Mouse (Mus musculus): Measurements from ENCODE around the gene Ercc6. TPM values are rescaled to one million over a fixed set of nuclear protein-coding genes. Genes with fewer than 3 reads are reported as not detected.

Ercc6 gene
- polyA plus RNA-seq, 1 experiment from 2014 or later = 16.0 TPM

DNA sequence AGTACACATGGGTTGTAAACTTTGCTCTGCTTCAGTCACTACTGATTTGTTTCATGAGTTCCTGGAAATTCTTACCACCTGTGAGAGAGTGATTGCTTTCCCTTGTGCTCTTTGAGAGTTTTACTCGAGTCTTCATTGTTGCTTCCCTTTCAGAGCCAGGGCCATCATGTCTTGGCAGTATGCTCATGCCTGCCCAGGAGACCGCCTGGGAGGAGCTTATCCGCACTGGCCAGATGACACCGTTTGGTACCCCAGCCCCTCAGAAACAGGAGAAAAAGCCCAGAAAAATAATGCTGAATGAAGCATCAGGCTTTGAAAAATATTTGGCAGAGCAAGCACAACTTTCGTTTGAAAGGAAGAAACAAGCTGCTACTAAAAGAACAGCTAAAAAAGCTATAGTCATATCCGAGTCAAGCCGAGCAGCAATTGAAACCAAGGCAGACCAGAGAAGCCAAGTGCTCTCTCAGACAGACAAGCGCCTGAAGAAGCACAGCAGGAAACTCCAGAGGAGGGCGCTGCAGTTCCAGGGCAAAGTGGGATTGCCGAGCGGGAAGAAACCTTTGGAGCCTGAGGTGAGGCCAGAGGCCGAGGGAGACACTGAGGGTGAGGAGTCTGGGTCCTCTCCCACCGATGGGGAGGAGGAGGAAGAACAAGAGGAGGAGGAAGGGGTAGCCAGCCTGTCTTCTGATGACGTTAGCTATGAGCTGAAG, 12.8 kb downstream of the Ercc6 start:
- H3K36me3 ChIP-seq (ENCODE audit: control insufficient read depth, insufficient read depth, low read length) = peaks cover 46% of the 10 kb centered on the region
- no peak overlapping the region for H3K27ac ChIP-seq (ENCODE audit: low read depth)
- H3K4me1 ChIP-seq (replicated peaks; ENCODE audit: control insufficient read depth, insufficient read depth, low read length) = no peaks in the 10 kb centered on the region
- H3K27me3 ChIP-seq (replicated peaks; ENCODE audit: control insufficient read depth, insufficient read depth, low read length) = no peaks in the 10 kb centered on the region
- H3K9ac ChIP-seq (ENCODE audit: low read length) = no peak overlapping the region
- no peak overlapping the region for H3K4me2 ChIP-seq (ENCODE audit: low read length)
- no peak for ATAC-seq (replicated peaks; ENCODE audit: low FRiP score, low TSS enrichment, low read depth)
- no peaks in the 10 kb centered on the region for H3K9me3 ChIP-seq (ENCODE audit: control insufficient read depth, low read length)
- WGBS = 77% methylated on average over 14 of the region's 14 CpGs
- H3K4me3 ChIP-seq (ENCODE audit: low read depth, low read length) = no peak overlapping the region
- DNase-seq (ENCODE audit: low spot score) = no peak

DNA sequence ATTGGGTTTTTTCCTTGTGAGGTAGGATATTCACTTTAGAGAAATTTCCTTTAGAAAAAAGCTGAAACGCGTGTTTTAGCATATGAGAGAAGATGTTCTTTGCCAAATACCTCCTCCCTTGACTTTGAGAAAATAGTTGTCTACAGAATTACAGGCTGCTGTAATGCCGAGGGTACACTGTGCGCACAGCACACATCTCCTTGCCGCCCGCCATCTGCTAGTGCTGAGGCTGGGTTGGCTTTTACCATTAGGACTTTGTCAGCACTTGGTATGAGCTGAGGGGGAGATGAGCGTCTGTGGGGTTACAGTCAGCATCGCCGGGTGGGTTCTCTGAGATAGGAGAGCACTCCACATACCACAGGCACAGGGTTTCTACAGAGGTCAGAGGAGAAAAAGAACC, 13.9 kb downstream of the Ercc6 start:
- Histone ChIP-seq H3K9me3 (ENCODE audit: control insufficient read depth, low read length) (no peaks in the 10 kb centered on the region), H3K27ac (ENCODE audit: low read depth) (no peak overlapping the region), H3K4me3 (ENCODE audit: low read depth, low read length) (no peak overlapping the region), H3K4me2 (ENCODE audit: low read length) (no peak overlapping the region), H3K9ac (ENCODE audit: low read length) (no peak overlapping the region), H3K36me3 (ENCODE audit: control insufficient read depth, insufficient read depth, low read length) (peaks cover 35% of the 10 kb centered on the region), H3K4me1 (replicated peaks; ENCODE audit: control insufficient read depth, insufficient read depth, low read length) (no peaks in the 10 kb centered on the region), H3K27me3 (replicated peaks; ENCODE audit: control insufficient read depth, insufficient read depth, low read length) (no peaks in the 10 kb centered on the region)
- DNase-seq (ENCODE audit: low spot score) = no peak
- no peak for ATAC-seq (replicated peaks; ENCODE audit: low FRiP score, low TSS enrichment, low read depth)
- WGBS = 90% methylated on average over 9 of the region's 9 CpGs

DNA sequence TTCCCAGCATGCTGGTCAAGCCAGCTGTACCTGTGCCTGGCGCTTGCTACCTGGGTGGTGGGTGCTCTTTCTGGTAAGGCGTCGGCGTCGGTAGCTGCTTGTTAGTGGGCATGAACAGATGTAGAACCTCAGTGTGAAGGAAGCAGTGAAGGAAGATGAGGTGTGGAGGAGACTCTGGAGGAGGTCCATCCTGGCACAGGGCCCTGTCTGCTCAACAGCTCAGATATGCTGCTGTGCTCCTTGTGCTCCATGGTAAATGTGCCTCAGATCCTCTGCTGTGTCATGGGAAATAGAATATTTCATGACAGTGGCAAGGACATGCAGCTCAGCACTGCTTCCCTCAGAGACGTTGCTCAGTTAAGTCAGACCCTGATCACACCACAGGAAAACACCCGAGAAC, 15.7 kb downstream of the Ercc6 start:
- DNase-seq (ENCODE audit: low spot score) (no peak), ATAC-seq (replicated peaks; ENCODE audit: low FRiP score, low TSS enrichment, low read depth) (no peak)
- Histone ChIP-seq H3K9ac (ENCODE audit: low read length) (no peak overlapping the region), H3K4me3 (ENCODE audit: low read depth, low read length) (no peak overlapping the region), H3K4me2 (ENCODE audit: low read length) (no peak overlapping the region), H3K9me3 (ENCODE audit: control insufficient read depth, low read length) (no peaks in the 10 kb centered on the region), H3K27me3 (replicated peaks; ENCODE audit: control insufficient read depth, insufficient read depth, low read length) (no peaks in the 10 kb centered on the region), H3K36me3 (ENCODE audit: control insufficient read depth, insufficient read depth, low read length) (peaks cover 35% of the 10 kb centered on the region), H3K4me1 (replicated peaks; ENCODE audit: control insufficient read depth, insufficient read depth, low read length) (no peaks in the 10 kb centered on the region), H3K27ac (ENCODE audit: low read depth) (no peak overlapping the region)
- WGBS = 89% methylated on average over 7 of the region's 7 CpGs

DNA sequence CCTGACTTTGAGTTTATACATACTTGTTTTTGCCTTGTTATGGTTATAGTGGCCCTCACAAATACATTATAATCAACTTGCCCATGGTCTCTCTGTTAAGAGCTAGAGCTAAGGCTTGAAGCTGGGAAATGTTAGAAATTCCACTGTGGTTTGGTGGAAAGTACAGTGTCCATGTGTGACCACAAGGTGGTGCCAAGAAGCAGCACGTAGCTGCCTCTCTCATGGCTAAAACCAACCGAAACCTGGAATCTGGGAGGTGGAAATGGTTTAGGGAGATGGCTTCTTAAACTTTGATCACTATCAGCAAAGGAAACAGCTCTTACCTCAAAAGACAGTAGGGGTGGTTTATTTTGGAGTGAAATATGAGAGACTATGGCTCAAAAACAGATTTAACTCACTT, 17.6 kb downstream of the Ercc6 start:
- H3K9me3 ChIP-seq (ENCODE audit: control insufficient read depth, low read length) = no peaks in the 10 kb centered on the region
- no peak overlapping the region for H3K4me2 ChIP-seq (ENCODE audit: low read length)
- no peaks in the 10 kb centered on the region for H3K4me1 ChIP-seq (replicated peaks; ENCODE audit: control insufficient read depth, insufficient read depth, low read length)
- DNase-seq (ENCODE audit: low spot score) (no peak), ATAC-seq (replicated peaks; ENCODE audit: low FRiP score, low TSS enrichment, low read depth) (no peak)
- H3K9ac ChIP-seq (ENCODE audit: low read length) = no peak overlapping the region
- no peak overlapping the region for H3K27ac ChIP-seq (ENCODE audit: low read depth)
- H3K4me3 ChIP-seq (ENCODE audit: low read depth, low read length) = no peak overlapping the region
- WGBS = 7% methylated on average over 2 of the region's 2 CpGs
- peaks cover 45% of the 10 kb centered on the region for H3K36me3 ChIP-seq (ENCODE audit: control insufficient read depth, insufficient read depth, low read length)
- H3K27me3 ChIP-seq (replicated peaks; ENCODE audit: control insufficient read depth, insufficient read depth, low read length) = no peaks in the 10 kb centered on the region

DNA sequence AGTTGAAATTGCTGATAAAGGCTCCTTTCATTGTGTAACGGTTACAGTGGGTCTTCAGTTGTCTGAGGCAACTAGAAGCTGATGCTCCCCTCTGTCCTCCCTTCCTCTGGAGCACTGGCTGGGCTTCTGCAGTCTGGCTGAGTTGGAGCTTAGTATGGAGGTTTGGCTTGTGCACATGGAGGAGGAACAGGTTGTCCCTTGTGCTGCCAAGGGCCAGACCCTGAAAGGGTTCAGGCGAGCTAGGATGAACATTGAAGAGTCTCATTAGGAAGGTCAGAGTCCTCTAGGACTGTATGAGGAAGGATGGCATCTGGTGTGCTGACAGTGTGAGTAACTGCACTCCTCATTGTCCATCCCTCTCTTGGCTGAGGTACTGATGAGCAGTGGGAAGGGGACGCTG, 18.1 kb downstream of the Ercc6 start:
- ATAC-seq (replicated peaks; ENCODE audit: low FRiP score, low TSS enrichment, low read depth) (no peak), DNase-seq (ENCODE audit: low spot score) (no peak)
- Histone ChIP-seq H3K4me1 (replicated peaks; ENCODE audit: control insufficient read depth, insufficient read depth, low read length) (no peaks in the 10 kb centered on the region), H3K4me2 (ENCODE audit: low read length) (no peak overlapping the region), H3K9ac (ENCODE audit: low read length) (no peak overlapping the region), H3K4me3 (ENCODE audit: low read depth, low read length) (no peak overlapping the region), H3K9me3 (ENCODE audit: control insufficient read depth, low read length) (no peaks in the 10 kb centered on the region), H3K36me3 (ENCODE audit: control insufficient read depth, insufficient read depth, low read length) (peaks cover 40% of the 10 kb centered on the region), H3K27ac (ENCODE audit: low read depth) (no peak overlapping the region), H3K27me3 (replicated peaks; ENCODE audit: control insufficient read depth, insufficient read depth, low read length) (no peaks in the 10 kb centered on the region)
- WGBS = 89% methylated on average over 3 of the region's 3 CpGs

DNA sequence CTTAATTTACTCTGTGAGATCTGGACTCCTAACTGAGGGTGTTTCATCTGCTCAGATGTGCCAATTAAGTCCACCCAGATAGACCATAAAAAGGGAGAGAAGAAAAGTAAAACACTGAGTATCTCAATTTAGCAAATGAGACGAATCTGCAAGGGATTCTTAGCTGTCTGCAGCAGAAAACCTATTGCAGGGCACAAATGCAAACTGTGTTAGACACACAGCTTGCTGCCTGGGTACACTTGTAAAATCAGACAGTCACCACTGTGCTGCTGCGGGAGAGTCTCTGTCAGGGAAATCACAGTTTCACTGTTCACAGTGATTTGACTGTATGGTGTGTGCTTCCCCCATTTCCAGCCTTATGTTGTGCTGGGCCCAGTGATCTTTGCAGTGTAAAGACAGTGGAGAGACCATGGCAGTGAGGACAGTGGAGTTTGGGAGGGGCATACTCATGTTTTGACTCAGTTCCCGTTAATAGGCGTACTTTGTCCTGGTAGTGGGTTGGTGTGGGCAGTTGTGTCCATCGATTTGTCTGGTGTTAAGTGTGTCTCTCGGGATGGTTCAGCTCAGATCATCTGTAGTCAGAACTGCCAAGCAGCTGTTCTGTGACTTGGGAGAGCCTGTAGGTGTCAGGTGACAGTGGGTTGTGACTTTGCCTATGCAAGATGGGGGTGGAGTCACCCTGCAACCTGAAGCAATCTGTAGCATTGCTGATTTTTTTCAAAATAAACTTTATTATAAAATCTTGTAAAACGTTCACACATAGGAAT, 19.2 kb downstream of the Ercc6 start:
- Histone ChIP-seq H3K4me3 (ENCODE audit: low read depth, low read length) (no peak overlapping the region), H3K9ac (ENCODE audit: low read length) (no peak overlapping the region), H3K27me3 (replicated peaks; ENCODE audit: control insufficient read depth, insufficient read depth, low read length) (no peaks in the 10 kb centered on the region), H3K36me3 (ENCODE audit: control insufficient read depth, insufficient read depth, low read length) (peaks cover 29% of the 10 kb centered on the region), H3K4me1 (replicated peaks; ENCODE audit: control insufficient read depth, insufficient read depth, low read length) (no peaks in the 10 kb centered on the region), H3K9me3 (ENCODE audit: control insufficient read depth, low read length) (no peaks in the 10 kb centered on the region), H3K4me2 (ENCODE audit: low read length) (no peak overlapping the region), H3K27ac (ENCODE audit: low read depth) (no peak overlapping the region)
- DNase-seq (ENCODE audit: low spot score) = no peak
- 49% methylated on average over 7 of the region's 7 CpGs for WGBS
- no peak for ATAC-seq (replicated peaks; ENCODE audit: low FRiP score, low TSS enrichment, low read depth)

DNA sequence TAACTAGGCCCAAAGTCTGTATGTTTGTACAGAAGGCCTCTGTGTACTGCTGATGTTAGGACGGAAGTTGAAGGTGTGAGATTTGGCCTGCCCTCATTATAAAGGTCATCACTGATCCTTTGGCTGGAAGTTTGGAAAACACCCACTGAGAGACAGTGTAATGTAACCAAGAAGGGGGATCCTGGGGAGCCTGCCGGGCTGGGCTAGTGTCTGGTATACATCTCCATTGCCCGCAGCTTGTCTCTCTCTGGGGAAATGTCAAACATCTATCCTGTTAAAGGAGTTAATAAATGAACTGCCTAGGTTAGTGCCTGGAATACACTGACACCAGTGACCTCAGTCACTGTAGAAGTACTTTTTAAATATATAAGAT, 19.8 kb downstream of the Ercc6 start:
- H3K27ac ChIP-seq (ENCODE audit: low read depth) = no peak overlapping the region
- no peaks in the 10 kb centered on the region for H3K27me3 ChIP-seq (replicated peaks; ENCODE audit: control insufficient read depth, insufficient read depth, low read length)
- H3K9me3 ChIP-seq (ENCODE audit: control insufficient read depth, low read length) = no peaks in the 10 kb centered on the region
- no peak overlapping the region for H3K4me2 ChIP-seq (ENCODE audit: low read length)
- H3K4me3 ChIP-seq (ENCODE audit: low read depth, low read length) = no peak overlapping the region
- 53% methylated on average over 3 of the region's 3 CpGs for WGBS
- DNase-seq (ENCODE audit: low spot score) (no peak), ATAC-seq (replicated peaks; ENCODE audit: low FRiP score, low TSS enrichment, low read depth) (no peak)
- peaks cover 29% of the 10 kb centered on the region for H3K36me3 ChIP-seq (ENCODE audit: control insufficient read depth, insufficient read depth, low read length)
- no peaks in the 10 kb centered on the region for H3K4me1 ChIP-seq (replicated peaks; ENCODE audit: control insufficient read depth, insufficient read depth, low read length)
- H3K9ac ChIP-seq (ENCODE audit: low read length) = no peak overlapping the region

DNA sequence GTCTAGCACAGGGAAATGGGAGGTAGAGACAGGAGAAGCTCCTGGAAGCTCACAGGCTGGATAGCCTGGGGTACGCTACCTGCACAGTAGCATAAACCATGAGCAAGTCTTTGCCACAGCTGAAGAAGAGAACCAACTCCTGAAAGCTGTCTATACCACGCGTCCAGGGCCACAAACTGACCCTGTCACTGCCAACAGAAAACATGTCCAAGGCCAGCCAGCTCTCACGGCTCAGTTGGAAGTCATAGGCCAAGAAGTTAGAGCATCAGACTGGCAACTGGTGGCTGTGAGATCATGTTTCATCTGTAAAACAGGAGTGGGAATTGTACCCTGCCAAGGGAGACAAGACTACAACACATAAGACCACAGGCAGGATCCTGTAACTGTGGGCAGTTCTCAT, 20.3 kb downstream of the Ercc6 start:
- ATAC-seq (replicated peaks; ENCODE audit: low FRiP score, low TSS enrichment, low read depth) = no peak
- Histone ChIP-seq H3K4me1 (replicated peaks; ENCODE audit: control insufficient read depth, insufficient read depth, low read length) (no peaks in the 10 kb centered on the region), H3K27ac (ENCODE audit: low read depth) (no peak overlapping the region), H3K36me3 (ENCODE audit: control insufficient read depth, insufficient read depth, low read length) (peaks cover 26% of the 10 kb centered on the region), H3K4me3 (ENCODE audit: low read depth, low read length) (no peak overlapping the region), H3K27me3 (replicated peaks; ENCODE audit: control insufficient read depth, insufficient read depth, low read length) (no peaks in the 10 kb centered on the region), H3K4me2 (ENCODE audit: low read length) (no peak overlapping the region), H3K9ac (ENCODE audit: low read length) (no peak overlapping the region), H3K9me3 (ENCODE audit: control insufficient read depth, low read length) (no peaks in the 10 kb centered on the region)
- DNase-seq (ENCODE audit: low spot score) = no peak
- 77% methylated on average over 4 of the region's 4 CpGs for WGBS

DNA sequence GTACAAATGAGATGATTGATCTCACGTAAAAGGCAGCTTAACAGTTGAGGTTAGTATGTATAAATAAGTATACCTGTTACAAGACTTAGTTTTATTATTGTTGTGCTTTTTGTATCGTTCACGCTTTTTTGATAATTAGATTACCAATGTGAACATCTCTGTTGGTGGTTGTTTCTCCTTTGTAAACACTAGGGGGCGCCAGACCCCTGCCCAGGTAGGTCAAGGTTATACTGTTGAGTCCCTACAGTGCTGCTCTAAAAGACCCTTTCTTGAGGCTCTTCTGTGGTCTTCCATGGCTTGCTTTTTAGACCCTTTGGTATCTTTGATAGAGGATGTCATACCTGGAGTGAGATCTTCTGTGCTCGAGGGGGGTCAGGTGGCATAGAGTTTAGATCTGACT, 20.8 kb downstream of the Ercc6 start:
- 71% methylated on average over 5 of the region's 5 CpGs for WGBS
- H3K4me1 ChIP-seq (replicated peaks; ENCODE audit: control insufficient read depth, insufficient read depth, low read length) = no peaks in the 10 kb centered on the region
- DNase-seq (ENCODE audit: low spot score) (no peak), ATAC-seq (replicated peaks; ENCODE audit: low FRiP score, low TSS enrichment, low read depth) (no peak)
- H3K9ac ChIP-seq (ENCODE audit: low read length) = no peak overlapping the region
- peaks cover 22% of the 10 kb centered on the region for H3K36me3 ChIP-seq (ENCODE audit: control insufficient read depth, insufficient read depth, low read length)
- H3K27ac ChIP-seq (ENCODE audit: low read depth) = no peak overlapping the region
- H3K9me3 ChIP-seq (ENCODE audit: control insufficient read depth, low read length) = no peaks in the 10 kb centered on the region
- no peak overlapping the region for H3K4me2 ChIP-seq (ENCODE audit: low read length)
- no peaks in the 10 kb centered on the region for H3K27me3 ChIP-seq (replicated peaks; ENCODE audit: control insufficient read depth, insufficient read depth, low read length)
- H3K4me3 ChIP-seq (ENCODE audit: low read depth, low read length) = no peak overlapping the region

Data from intestine, embryonic 14.5 days (tissue).